Mouse (Mus musculus) kidney, adult 2 months (tissue): ENCODE results near the gene Glis1.

ENCODE experiments used
- CTCF ChIP-seq: fragments of 200-500 bp; conservative IDR thresholded peaks from 2 replicates; pipeline ENCODE4 v1.5.1; 2011; ENCODE audit warnings: low read depth, mild to moderate bottlenecking, control low read depth, low read length, moderate library complexity, mixed read lengths; ENCODE audit not compliant: insufficient read depth, insufficient read length
- POLR2A ChIP-seq: fragments of 200-500 bp; IDR thresholded peaks from one replicate; pipeline ENCODE4 v1.6.1; 2011; ENCODE audit warnings: low read depth, low read length, control low read depth

DNA sequence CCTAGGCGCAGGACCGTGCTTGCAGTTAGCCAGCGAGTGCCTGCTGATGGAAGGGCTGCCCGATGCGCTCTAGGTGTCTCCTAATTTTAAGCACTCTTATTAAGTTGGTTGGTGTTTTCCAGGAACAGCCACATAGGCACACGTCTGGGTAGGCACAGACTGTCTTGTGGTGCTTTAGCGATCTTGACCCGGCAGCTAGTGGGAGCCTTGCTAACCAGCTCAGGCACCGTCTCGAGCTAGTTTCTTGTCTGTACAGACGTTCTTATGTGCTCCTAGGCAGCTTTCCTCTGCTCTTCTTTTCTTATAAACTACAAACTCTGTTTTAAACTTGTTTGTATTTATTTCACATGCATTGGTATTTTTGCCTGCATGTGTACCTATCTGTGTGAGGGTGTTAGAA, 9.2 kb downstream of the Glis1 start:
- TF ChIP-seq CTCF = no peak
- no peak for TF ChIP-seq POLR2A
